Mouse (Mus musculus) heart, adult 2 months (tissue): ENCODE results near the gene Kcna2.

Source experiments
- CTCF ChIP-seq: fragments of 200-600 bp; IDR thresholded peaks from 2 replicates; pipeline ENCODE4 v1.8.1; 2022; ENCODE audit warnings: antibody characterized with exemption, mild to moderate bottlenecking, moderate library complexity
- EP300 ChIP-seq: fragments of 200-500 bp; IDR thresholded peaks from 2 replicates; pipeline ENCODE4 v1.6.1; 2011; ENCODE audit warnings: low read depth, low read length, control low read depth; ENCODE audit not compliant: insufficient read depth
- POLR2A ChIP-seq: fragments of 200-500 bp; IDR thresholded peaks from 2 replicates; pipeline ENCODE4 v1.6.1; 2011; ENCODE audit warnings: mild to moderate bottlenecking, low read depth, low read length, control low read depth; ENCODE audit not compliant: insufficient read depth

- no peak for TF ChIP-seq POLR2A
- TF ChIP-seq CTCF: no peak
- TF ChIP-seq EP300: no peak
Observed at GRCm38 (mm10) chr3:107119864-107120564, 19.1 kb downstream of the Kcna2 start.
